Mouse (Mus musculus) myocyte (in vitro differentiated cells): ENCODE results near the gene Iscu.

Experiments used
- MYOG ChIP-seq, 3 experiments: IDR thresholded peaks; one replicate each; pipeline ENCODE4 v1.6.1; 2011; ENCODE audit warnings: control low read depth in 2 of 3, low read depth in 2 of 3, mild to moderate bottlenecking in 2 of 3; ENCODE audit not compliant: insufficient read length in 2 of 3, control insufficient read depth in 1 of 3, insufficient read depth in 1 of 3
- POLR2A ChIP-seq: IDR thresholded peaks from one replicate; pipeline ENCODE4 v1.6.1; 2011; ENCODE audit warnings: low read depth, mild to moderate bottlenecking, control low read depth, moderate library complexity; ENCODE audit not compliant: insufficient read length
- POLR2AphosphoS2 ChIP-seq: IDR thresholded peaks from one replicate; pipeline ENCODE4 v1.6.1; 2011; ENCODE audit warnings: low read depth, control low read depth; ENCODE audit not compliant: insufficient read length

- peak; percentile 15 to 71 (median 54) for TF ChIP-seq MYOG (IDR thresholded peaks at IDR 0.05; ENCODE audit: control insufficient read depth in 1 of 3, insufficient read depth in 1 of 3, insufficient read length in 2 of 3, low read depth in 2 of 3)
- TF ChIP-seq POLR2A: no peak
- no peak for TF ChIP-seq POLR2AphosphoS2
These were observed 16.1 kb downstream of the Iscu start for GRCm38 (mm10) chr5:113788645-113789044.
